Mouse (Mus musculus): ENCODE results near the gene Stx6.

DNA sequence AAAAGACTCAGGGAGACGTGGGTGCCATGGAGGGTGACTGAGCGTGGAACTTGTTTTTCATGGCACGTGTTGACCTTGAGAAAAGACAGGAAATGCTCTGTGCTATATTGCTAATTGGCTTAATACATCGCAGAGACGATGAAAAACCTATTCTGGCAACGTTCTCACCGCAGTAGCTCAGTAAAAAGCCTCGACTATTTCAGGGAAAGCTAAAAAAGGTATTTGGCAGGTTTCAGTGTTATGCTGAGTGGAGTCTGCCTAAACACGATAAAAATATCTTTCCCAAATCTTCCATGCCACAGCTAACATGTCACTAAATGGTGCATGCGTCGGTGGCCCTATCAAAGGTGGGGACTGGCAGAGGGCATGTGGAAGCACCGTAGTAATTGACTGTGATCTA is 94.6 kb downstream of the Stx6 start:
- TF ChIP-seq CTCF (IDR thresholded peaks at IDR 0.05; ENCODE audit: insufficient read depth, low read depth, low read length) (no peak), POLR2A (IDR thresholded peaks at IDR 0.05; ENCODE audit: insufficient read depth, low read depth, low read length) (no peak)
